Mouse (Mus musculus) erythroblast, embryonic 14.5 days (primary cell): ENCODE measurements around the gene Ncapg2.

Source experiments
- GATA1 ChIP-seq: IDR thresholded peaks from 2 replicates; pipeline ENCODE4 v1.6.1; 2012; ENCODE audit warnings: low read length, inconsistent platforms, mixed read lengths
- TAL1 ChIP-seq: IDR thresholded peaks from 3 replicates; pipeline ENCODE4 v1.6.1; 2012; ENCODE audit warnings: low read length, inconsistent platforms, mixed read lengths

DNA sequence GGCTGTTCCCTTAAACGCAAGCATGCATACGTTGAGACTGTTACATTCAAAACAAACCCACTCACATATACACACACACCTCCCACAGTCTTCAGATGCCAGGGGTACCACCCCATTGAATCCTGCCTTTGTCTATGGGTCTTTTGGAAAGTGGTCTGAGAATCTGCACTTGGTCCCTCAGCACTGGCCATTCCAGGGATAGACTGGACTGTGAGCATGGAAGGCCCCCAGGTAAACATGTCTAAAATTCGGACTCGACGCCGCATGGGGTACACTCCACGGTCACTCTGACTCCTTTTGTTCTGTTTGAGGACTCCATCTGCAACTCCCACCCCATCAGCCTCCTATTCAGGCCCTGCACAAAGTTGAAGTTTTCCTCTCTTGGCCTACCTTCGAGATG, 79.8 kb downstream of the Ncapg2 start:
- no peak for TF ChIP-seq GATA1
- no peak for TF ChIP-seq TAL1
